Mouse (Mus musculus): ENCODE results near the gene Kalrn.
A peak's percentile ranks its signal among the peaks of the same experiment; 100 is the strongest.

Gene Kalrn

GRCm38 (mm10) chr16:34073930-34074329 is 499.4 kb downstream of the Kalrn start:
- DNase-seq (ENCODE audit: low spot score): no peak

DNA sequence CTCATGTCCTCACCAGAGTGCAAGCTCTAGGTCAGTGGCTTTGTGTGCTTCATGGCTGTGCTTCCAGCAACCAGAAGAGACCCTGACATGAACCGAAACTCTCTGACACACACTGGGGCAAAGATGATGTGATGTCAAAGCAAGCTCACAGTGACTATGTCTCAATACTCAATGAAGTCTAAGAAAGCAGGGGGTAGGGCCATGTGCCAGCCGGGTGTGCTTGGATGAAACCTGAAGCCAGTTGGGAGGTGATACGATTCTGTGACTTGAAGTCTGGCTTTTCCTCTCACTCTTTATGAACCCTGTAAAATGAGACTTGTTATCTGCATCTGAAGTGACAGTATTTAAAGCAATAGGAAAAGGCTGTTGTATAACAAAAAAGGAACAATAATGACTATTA is 501.2 kb downstream of the Kalrn start:
- DNase-seq (ENCODE audit: low spot score): no peak

- no peak for DNase-seq (ENCODE audit: low spot score)
Measured at GRCm38 (mm10) chr16:34071223-34071825, 502.0 kb downstream of the Kalrn start.

GRCm38 (mm10) chr16:34069481-34069880 is 503.9 kb downstream of the Kalrn start:
- DNase-seq (ENCODE audit: low spot score): no peak

DNA sequence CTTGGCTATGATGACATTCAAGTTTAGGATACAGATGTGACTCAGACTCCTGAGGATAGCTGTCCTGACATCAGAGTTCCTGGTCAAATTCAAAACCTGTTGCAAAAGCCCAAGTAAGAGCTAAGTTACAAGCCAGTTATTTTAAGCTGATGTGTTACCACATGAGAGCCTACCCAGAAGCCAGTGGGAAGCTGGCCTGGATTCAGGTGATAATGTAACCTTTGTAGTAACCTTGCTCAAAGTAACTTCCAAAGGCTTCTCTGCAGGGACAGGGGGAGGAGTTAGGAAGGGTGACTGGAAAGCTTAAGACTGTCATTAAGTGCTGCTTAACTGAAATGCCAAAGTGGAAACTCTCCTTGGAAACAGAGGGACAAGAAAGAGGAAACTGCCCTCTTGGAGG is 506.4 kb downstream of the Kalrn start:
- DNase-seq (ENCODE audit: low spot score): no peak

- DNase-seq (ENCODE audit: low spot score): no peak
Measured at GRCm38 (mm10) chr16:34066376-34066775, 507.0 kb downstream of the Kalrn start.

DNA sequence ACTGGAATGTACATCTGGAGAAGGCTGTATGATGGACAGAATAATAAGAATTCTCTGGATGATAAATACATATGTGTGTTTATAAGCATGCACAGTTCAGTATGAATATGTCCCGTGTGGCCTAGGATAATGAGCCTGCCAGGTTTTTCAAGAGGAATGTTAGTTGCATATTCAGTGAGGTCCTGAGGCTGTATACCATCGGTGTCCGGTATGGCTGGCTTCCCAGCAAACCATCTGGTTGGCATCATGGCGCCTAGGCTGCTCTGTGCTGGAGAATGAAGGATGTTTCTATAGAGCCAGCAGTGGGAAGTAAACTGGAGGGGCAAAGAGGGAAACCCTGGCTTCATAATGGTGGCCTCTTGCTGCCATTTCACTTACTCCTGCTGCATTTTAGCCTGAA is 510.0 kb downstream of the Kalrn start:
- DNase-seq (ENCODE audit: low spot score): no peak

GRCm38 (mm10) chr16:34061661-34062060 is 511.7 kb downstream of the Kalrn start:
- no peak for DNase-seq (ENCODE audit: low spot score)

- no peak for DNase-seq (ENCODE audit: low spot score)
Measured at GRCm38 (mm10) chr16:34058611-34059010, 514.7 kb downstream of the Kalrn start.

DNA sequence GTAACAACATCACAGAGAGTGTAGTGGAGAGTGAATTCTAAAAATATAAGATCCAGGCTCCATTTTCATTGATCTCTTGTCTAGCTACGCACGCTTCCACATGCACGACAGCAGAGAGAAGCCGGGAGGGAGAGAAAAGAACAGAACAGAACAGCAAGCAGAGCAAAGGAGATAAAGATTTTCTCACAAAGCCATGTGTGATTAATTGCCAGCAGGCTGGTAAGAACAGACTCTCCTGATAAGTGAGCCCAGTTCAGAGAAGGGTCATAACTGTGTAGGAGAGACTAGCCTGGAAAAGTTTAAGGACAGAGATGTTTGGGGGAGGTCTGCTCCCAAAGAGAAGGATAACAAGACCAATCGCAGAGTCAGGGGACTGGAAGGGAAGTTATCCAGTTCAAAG is 515.9 kb downstream of the Kalrn start:
- DNase-seq (ENCODE audit: low spot score): no peak

- DNase-seq (ENCODE audit: low spot score): no peak
Measured at GRCm38 (mm10) chr16:34056418-34057111, 516.8 kb downstream of the Kalrn start.

DNA sequence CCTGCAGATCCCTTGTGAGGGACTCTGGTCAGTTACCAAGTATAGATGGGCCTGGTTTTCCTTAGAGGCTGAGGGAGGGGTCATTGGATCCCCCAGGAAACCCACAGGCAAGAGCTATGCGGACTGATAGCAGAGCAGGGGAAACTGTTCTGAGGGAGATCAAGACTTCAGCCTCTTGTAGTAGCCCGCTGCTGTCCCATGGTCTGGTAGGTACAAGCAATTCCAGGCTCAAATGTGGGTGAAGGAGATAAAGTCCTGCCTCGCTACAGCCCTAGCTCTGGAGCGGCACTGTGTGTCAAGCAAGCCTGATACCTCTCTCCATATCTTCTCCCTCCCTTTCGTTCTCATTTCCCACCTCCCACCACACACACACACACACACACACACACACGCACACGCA is 523.2 kb downstream of the Kalrn start:
- DNase-seq (ENCODE audit: low spot score): no peak

- no peak for DNase-seq (ENCODE audit: low spot score)
Measured at GRCm38 (mm10) chr16:34049361-34049760, 524.0 kb downstream of the Kalrn start.

DNA sequence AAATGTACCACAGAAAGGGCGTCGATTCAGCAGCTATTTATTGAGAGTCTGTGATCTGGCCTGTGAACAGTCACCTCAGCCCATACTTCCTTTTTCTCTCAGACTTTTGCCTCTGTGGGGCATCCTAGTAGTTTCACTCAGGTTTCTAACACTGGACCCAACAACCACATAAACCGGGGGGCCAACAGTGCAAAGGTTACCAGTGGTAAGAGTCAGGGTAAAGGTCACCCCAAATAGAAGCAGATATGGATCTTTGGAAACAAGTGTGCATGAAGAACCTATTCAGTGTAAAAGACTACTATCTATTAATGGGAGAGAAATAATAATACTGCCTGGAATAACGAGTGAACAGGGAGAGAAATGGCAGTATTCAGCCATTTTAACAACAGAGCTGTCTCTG is 525.1 kb downstream of the Kalrn start:
- no peak for DNase-seq (ENCODE audit: low spot score)

GRCm38 (mm10) chr16:34047543-34047942 is 525.8 kb downstream of the Kalrn start:
- DNase-seq (ENCODE audit: low spot score): no peak

GRCm38 (mm10) chr16:34047006-34047360 is 526.3 kb downstream of the Kalrn start:
- DNase-seq (ENCODE audit: low spot score): no peak

- DNase-seq (ENCODE audit: low spot score): no peak
Measured at GRCm38 (mm10) chr16:34046268-34047005, 526.9 kb downstream of the Kalrn start.

DNA sequence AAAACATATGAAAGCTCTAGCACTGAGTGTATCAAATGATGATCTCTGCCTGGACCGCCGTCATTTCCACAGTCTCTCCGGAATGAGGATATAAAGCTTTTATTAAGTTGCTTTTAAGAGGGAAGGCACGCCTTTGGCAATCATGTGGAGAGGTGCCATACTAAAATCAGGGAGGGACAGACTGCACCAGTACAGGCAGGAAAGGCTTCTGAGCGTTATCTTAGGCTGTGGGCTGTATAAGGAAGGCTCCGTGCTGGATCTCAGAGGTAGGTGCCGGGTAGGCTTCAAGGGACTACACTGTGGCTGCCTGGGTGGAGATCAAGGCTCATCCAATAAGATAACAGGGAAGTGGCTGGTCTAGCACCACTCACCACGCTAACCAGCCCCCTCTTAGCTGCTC is 528.8 kb downstream of the Kalrn start:
- no peak for DNase-seq (ENCODE audit: low spot score)

GRCm38 (mm10) chr16:34043048-34043795 is 530.1 kb downstream of the Kalrn start:
- DNase-seq (ENCODE audit: low spot score): peak; percentile 62

DNA sequence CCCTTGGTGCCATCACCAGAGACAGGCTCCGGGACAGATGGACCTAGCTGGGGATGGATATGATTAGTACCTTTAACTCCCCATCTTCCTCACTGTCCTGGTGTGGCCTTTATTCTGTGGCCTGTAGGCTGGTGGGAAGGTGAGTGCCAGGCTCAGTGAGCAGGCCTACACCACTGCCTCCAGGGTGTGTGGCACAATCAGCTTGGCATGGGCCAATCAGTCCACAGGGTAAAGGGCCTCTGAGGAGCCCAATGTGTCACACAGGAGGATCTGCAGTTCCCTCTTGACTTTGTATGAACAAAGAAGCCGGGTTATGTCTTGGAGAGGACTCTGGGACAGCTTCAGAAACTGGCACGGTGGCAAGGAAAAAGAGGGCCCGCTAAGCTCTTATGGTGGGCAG is 530.7 kb downstream of the Kalrn start:
- DNase-seq (ENCODE audit: low spot score): no peak

DNA sequence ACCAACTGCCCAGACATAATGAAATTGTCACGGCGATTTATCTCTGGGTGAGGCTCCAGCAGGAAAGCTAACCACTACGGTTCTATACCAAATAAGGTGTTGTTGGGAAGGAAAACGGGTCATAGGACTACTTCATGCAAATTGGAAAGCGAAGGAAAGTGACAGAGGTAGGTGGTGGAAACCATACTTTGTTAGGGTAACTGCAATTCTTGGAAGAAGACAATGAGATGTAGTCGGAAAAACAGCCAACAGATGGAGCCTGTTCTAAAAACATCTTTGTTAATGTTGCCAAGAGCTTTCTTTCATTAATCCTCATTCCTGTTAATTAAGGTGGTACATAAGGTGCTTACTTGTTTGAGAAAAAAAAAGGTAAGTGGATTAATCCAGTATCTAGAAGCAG is 533.1 kb downstream of the Kalrn start:
- no peak for DNase-seq (ENCODE audit: low spot score)

- no peak for DNase-seq (ENCODE audit: low spot score)
Measured at GRCm38 (mm10) chr16:34039736-34040135, 533.6 kb downstream of the Kalrn start.
